Mouse (Mus musculus) embryonic fibroblast, embryonic 13.5 days (primary cell): ENCODE data around the gene Chchd5.

ENCODE experiments used
- CTCF ChIP-seq: IDR thresholded peaks from 2 replicates; pipeline ENCODE4 v1.5.1; 2011; ENCODE audit warnings: mild to moderate bottlenecking, control low read depth, low read length, moderate library complexity, borderline replicate concordance; ENCODE audit not compliant: insufficient read depth
- POLR2A ChIP-seq: IDR thresholded peaks from 2 replicates; pipeline ENCODE4 v1.6.1; 2011; ENCODE audit warnings: low read depth, mild to moderate bottlenecking, control low read depth, low read length, moderate library complexity

- no peak for TF ChIP-seq CTCF
- no peak for TF ChIP-seq POLR2A
Measured at GRCm38 (mm10) chr2:129129987-129130545, 566 bp downstream of the Chchd5 start.
